Mouse (Mus musculus) heart, postnatal 14 days (tissue): ENCODE results near the gene Arhgef7. TPM values are rescaled to one million over a fixed set of nuclear protein-coding genes. Genes with fewer than 3 reads are reported as not detected.
A peak's percentile ranks its signal among the peaks of the same experiment; 100 is the strongest.

ENCODE experiments used
- DNase-seq, 2 experiments: peaks; one replicate each; pipeline ENCODE4 v3.0.0; 2021 to 2022
- intact Hi-C: fragments of 180-260 bp; cut with DNase I; formaldehyde crosslinking; loops from one replicate; pipeline ENCODE4 v1.15.1; 2025
- total RNA-seq, 2 experiments: library from RNA; stranded (reverse); gene quantifications; 2 replicates each; pipeline ENCODE4 v1.2.3; 2021

The Arhgef7 gene
- total RNA-seq, 2 experiments from 2014 or later = 139 to 157 TPM

- intact Hi-C loops = no loop called here
- no peak for DNase-seq
Measured at GRCm38 (mm10) chr8:11785121-11785520, 57.6 kb downstream of the Arhgef7 start.

GRCm38 (mm10) chr8:11785539-11786046 lies 58.1 kb downstream of the Arhgef7 start:
- DNase-seq = no peak
- intact Hi-C loops = no loop called here

- peak; percentile 56 to 64 for DNase-seq
- intact Hi-C loops = no loop called here
Measured at GRCm38 (mm10) chr8:11788252-11788651, 60.7 kb downstream of the Arhgef7 start.

- DNase-seq = no peak
- intact Hi-C loops = no loop called here
Measured at GRCm38 (mm10) chr8:11789168-11789567, 61.6 kb downstream of the Arhgef7 start.

GRCm38 (mm10) chr8:11794956-11795355 lies 67.4 kb downstream of the Arhgef7 start:
- intact Hi-C loops = loop anchor here (5.0 kb wide), 1 partner anchor 38 kb away; no protein-coding TSS in a partner anchor
- no peak for DNase-seq

GRCm38 (mm10) chr8:11797128-11797527 lies 69.6 kb downstream of the Arhgef7 start:
- intact Hi-C loops = no loop called here
- DNase-seq = no peak

- DNase-seq = no peak
- intact Hi-C loops = no loop called here
Measured at GRCm38 (mm10) chr8:11797729-11798479, 70.4 kb downstream of the Arhgef7 start.

- intact Hi-C loops = no loop called here
Measured at GRCm38 (mm10) chr8:11798480-11798867, 71.0 kb downstream of the Arhgef7 start.

GRCm38 (mm10) chr8:11799098-11799497 lies 71.6 kb downstream of the Arhgef7 start:
- DNase-seq = no peak
- intact Hi-C loops = no loop called here

More at GRCm38 (mm10) chr8:11798480-11798867, 71.0 kb downstream of the Arhgef7 start:
- DNase-seq = no peak

GRCm38 (mm10) chr8:11800481-11800880 lies 73.0 kb downstream of the Arhgef7 start:
- intact Hi-C loops = no loop called here
- no peak for DNase-seq

GRCm38 (mm10) chr8:11801571-11801970 lies 74.0 kb downstream of the Arhgef7 start:
- DNase-seq = no peak
- intact Hi-C loops = no loop called here

- intact Hi-C loops = no loop called here
Measured at GRCm38 (mm10) chr8:11804914-11805313, 77.4 kb downstream of the Arhgef7 start.

GRCm38 (mm10) chr8:11806252-11806651 lies 78.7 kb downstream of the Arhgef7 start:
- no peak for DNase-seq
- intact Hi-C loops = no loop called here

More at GRCm38 (mm10) chr8:11804914-11805313, 77.4 kb downstream of the Arhgef7 start:
- DNase-seq = no peak

GRCm38 (mm10) chr8:11807361-11807760 lies 79.8 kb downstream of the Arhgef7 start:
- intact Hi-C loops = no loop called here

GRCm38 (mm10) chr8:11808047-11808446 lies 80.5 kb downstream of the Arhgef7 start:
- DNase-seq = no peak
- intact Hi-C loops = no loop called here

More at GRCm38 (mm10) chr8:11807361-11807760, 79.8 kb downstream of the Arhgef7 start:
- DNase-seq = no peak

- intact Hi-C loops = no loop called here
- DNase-seq = no peak
Measured at GRCm38 (mm10) chr8:11810426-11810825, 82.9 kb downstream of the Arhgef7 start.

GRCm38 (mm10) chr8:11813801-11814200 lies 86.3 kb downstream of the Arhgef7 start:
- intact Hi-C loops = no loop called here
- DNase-seq = no peak

GRCm38 (mm10) chr8:11815206-11815605 lies 87.7 kb downstream of the Arhgef7 start:
- intact Hi-C loops = no loop called here
- DNase-seq = no peak

- DNase-seq = no peak
- intact Hi-C loops = loop anchor here (5.0 kb wide), 2 partner anchors 63 to 102 kb away; no protein-coding TSS in a partner anchor
Measured at GRCm38 (mm10) chr8:11820136-11820535, 92.6 kb downstream of the Arhgef7 start.

- intact Hi-C loops = loop anchor here (5.0 kb wide), 2 partner anchors 63 to 102 kb away; no protein-coding TSS in a partner anchor
- peak in 1 of 2 experiments; percentile 38 for DNase-seq
Measured at GRCm38 (mm10) chr8:11820568-11820967, 93.0 kb downstream of the Arhgef7 start.

GRCm38 (mm10) chr8:11821451-11822206 lies 94.1 kb downstream of the Arhgef7 start:
- DNase-seq = peak in 1 of 2 experiments; percentile 28
- intact Hi-C loops = loop anchor here (5.0 kb wide), 2 partner anchors 64 to 101 kb away; no protein-coding TSS in a partner anchor
